Mouse (Mus musculus) bone marrow macrophage, adult 2 months (primary cell): Measurements from ENCODE around the gene Rab11fip4.

Experiments used
- CTCF ChIP-seq: IDR thresholded peaks from 2 replicates; pipeline ENCODE4 v1.5.1; 2012; ENCODE audit warnings: low read depth, mild to moderate bottlenecking, low read length, moderate library complexity
- POLR2A ChIP-seq: IDR thresholded peaks from 2 replicates; pipeline ENCODE4 v1.6.1; 2012; ENCODE audit warnings: mild to moderate bottlenecking, low read depth, low read length, borderline replicate concordance

DNA sequence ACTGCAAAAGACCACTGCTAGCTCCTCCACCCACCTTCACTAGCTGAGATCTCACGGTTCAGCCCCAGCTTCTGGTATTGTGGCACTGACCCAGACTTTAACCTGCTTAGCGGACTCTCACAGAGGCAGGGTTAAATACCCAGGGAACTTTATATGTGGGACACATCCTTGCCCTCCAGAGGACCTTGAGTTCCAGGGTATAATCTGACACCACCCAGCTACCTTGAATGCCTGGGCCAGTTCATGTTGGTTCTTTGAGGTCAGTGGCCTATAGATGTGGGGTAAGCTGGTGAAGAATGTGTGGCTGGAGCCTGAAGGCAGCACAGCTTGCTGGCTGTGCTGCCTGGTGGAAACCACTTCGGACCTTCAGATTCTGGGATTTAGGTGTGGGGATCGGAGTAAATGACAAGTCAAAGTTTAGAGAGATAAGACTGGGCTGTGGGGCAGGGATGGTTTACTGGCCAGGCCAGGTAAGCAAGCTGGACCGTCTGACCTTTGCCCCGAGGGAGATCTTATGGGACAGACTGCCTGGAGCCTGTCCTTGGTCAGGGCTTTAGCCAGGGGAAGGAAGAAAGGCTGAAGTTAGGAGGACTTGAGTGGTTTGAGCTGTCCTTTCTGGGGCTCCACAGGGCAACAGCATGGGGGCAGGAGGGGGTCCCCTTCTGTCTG is 71.0 kb downstream of the Rab11fip4 start:
- no peak for TF ChIP-seq CTCF
- no peak for TF ChIP-seq POLR2A
